Mouse (Mus musculus) adrenal gland, adult (tissue): ENCODE measurements around the gene Mturn.

Experiments used
- DNase-seq, 2 experiments: peaks; one replicate each; pipeline ENCODE4 v3.0.0; 2022 to 2023; ENCODE audit warnings: low spot score in 1 of 2; ENCODE audit not compliant: inconsistent age in 2 of 2

Gene Mturn

DNA sequence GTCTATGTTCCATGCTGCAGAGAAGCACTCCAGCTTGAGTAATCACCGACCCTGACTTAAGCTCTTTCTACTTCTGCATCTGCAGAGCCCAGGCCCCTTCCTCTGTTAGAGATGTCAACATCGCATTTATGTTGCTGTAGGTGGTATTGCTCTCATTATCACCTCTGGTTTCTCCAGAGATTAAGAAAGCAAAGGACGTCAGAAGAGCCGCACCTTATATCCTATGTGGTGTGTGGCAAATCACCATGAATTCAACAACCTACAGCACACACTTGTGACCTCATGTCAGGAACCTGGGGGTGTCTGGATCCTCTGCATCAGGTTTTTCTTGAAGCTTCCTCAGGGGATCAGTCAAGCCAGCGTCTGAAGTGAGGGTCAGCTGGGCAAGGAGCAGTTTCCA lies 46.0 kb downstream of the Mturn start:
- DNase-seq: no peak

DNA sequence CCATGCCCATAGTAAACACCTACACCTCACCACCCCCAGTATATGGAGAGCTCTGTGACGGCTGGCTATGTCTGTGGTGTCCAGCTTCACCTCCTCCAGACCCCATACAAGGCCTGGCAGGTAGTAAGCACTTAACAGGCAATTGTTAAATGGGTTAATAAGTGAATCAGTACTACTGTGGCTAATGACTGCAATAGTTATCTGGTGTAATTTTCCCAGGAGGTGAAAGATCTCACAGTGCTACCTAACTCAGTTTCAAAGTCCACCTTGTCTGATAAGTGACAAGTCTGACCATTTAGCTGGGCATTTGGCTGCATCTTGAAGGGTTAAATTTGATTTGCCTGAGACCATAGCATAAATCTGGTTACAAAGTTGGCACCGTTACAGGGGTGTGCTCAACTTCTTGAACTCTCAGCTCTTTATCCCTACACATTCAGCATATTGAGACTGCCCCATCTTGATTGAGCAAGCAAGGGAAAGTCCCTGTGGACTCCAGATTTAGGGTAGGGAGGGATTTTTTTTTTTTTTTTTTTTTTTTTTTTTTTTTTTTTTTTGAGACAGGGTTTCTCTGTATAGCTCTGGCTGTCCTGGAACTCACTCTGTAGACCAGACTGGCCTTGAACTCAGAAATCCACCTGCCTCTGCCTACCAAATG lies 48.2 kb downstream of the Mturn start:
- DNase-seq: no peak

DNA sequence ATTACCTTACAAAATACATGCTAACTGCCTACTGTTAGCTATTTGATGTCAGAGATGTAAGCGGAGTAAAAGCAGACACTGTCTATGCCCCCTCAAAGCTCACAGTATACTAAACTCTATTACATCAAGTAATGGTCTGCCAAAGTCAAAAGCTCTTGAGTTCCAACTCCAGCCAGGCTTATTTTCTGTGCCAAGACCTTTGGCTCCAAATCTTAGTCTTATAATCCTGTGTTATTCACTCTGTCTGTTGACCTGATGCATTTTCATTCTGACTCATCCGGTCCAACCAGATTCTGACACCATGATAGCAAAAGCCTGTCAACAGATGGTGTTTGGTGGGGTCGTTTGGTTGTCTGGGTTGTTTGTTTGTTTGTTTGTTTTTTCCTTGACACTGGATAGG lies 50.3 kb downstream of the Mturn start:
- DNase-seq: no peak

- no peak for DNase-seq
These were observed 51.3 kb downstream of the Mturn start for GRCm38 (mm10) chr6:54732721-54733120.

DNA sequence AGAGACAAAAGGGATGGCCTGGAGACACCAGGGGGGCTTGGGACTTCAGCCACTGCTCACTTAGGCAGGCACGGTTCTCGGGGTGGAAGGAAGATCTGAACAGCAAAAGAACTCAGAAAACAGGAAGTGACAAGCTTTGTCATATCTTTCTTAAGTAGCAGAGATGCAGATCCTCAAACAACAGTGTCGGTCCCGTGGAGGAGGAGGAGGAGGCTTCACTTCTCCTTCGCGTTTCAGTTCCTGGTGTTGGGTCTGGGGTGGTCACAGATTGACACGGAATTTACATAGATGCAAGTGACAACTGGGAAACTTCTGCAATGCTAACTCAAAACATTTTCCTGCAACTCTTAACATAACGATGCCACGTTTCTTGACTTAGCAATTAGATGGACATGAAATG lies 54.7 kb downstream of the Mturn start:
- DNase-seq: peak in 1 of 2 experiments; percentile 21

GRCm38 (mm10) chr6:54737255-54737654 lies 55.8 kb downstream of the Mturn start:
- no peak for DNase-seq

DNA sequence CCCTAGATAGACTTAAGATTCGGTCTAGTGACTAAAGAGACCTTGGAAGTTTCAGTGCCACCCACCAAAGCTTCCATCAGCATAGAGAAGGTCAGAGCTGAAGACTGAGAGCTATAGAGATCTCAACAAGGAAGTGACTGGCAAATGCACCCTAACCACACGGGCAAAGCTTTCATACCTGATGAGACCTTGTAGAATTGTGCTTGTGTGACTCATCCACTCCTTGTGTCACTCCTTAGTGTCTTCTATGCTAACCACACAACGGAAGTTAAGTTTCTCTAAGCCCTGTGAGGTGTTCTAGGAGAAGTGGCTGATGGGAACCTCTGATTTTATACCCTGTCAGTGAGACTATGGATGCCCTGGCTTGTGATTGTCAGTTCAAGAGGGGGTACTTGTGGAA lies 56.3 kb downstream of the Mturn start:
- no peak for DNase-seq

- DNase-seq: no peak
These were observed 67.6 kb downstream of the Mturn start for GRCm38 (mm10) chr6:54749056-54749455.

GRCm38 (mm10) chr6:54751621-54752020 lies 70.2 kb downstream of the Mturn start:
- DNase-seq: no peak

GRCm38 (mm10) chr6:54752076-54752475 lies 70.7 kb downstream of the Mturn start:
- no peak for DNase-seq
